Mouse (Mus musculus): ENCODE measurements around the gene Pdk3. TPM values are rescaled to one million over a fixed set of nuclear protein-coding genes. Genes with fewer than 3 reads are reported as not detected.

Gene Pdk3
- polyA plus RNA-seq (2015; fragmentation: Nextera tagmentation; extraction: Ambion mirVana): 31.1 and 39.6 TPM in 2 replicates

DNA sequence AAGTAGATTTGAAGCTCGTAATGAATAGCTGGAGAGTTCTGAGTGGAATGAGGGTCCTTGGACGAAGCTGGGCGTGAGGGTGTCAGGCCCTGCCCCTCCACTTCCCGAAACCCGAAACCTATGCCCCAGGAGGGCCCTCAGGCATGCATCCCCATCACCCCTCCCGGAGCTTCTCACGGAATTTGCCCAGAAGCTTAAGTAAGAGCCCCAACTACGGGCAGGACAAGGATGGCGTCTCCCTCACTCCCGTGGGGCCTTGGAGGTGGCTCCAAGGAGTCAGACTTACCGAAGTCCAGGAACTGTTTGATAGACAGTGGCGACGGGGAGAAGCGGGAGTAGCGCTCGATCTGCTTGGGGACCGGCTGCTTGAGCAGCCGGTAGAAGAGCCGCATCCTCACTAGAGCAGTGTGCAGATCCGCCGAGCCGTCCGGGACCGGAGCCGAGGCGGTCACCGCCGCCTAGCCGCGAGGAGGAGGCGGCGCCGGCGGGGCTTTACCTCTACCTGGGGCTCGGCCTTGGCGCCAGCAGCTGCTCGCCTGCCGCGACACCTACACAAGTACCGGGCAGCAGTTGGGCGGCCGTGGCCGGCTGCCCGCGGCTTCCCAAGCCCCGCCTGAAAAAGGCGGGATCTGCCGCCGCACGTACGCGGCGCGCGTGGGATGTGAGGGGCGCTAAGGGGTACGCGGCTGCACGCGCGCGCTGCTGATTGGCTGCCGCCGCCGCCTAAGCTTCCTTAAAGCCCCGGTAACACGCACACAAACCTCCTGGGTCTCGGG, at the start of gene Pdk3:
Gene Pdk3 (minus strand): TSS at position 641 of the 776 bp plus-strand sequence.

Other genes starting within 250 kb of the Pdk3 start
- gene Pola1, start 200.0 kb downstream of the Pdk3 start, polyA plus RNA-seq (2015; fragmentation: Nextera tagmentation; extraction: Ambion mirVana): 3.6 and 5.1 TPM in 2 replicates
- 0.42 and 0.64 TPM in 2 replicates for gene Pcyt1b, start 177.3 kb downstream of the Pdk3 start, polyA plus RNA-seq (2015; fragmentation: Nextera tagmentation; extraction: Ambion mirVana)
- gene AU015836, start 136.5 kb upstream of the Pdk3 start, polyA plus RNA-seq (2015; fragmentation: Nextera tagmentation; extraction: Ambion mirVana): not detected in 2 replicates